Mouse (Mus musculus): ENCODE data around the gene Zfp398. TPM values are rescaled to one million over a fixed set of nuclear protein-coding genes. Genes with fewer than 3 reads are reported as not detected.
A peak's percentile ranks its signal among the peaks of the same experiment; 100 is the strongest.

Gene Zfp398
- 12.4 and 12.6 TPM in 2 replicates for polyA plus RNA-seq (2015; fragmentation: Nextera tagmentation; extraction: Ambion mirVana)

DNA sequence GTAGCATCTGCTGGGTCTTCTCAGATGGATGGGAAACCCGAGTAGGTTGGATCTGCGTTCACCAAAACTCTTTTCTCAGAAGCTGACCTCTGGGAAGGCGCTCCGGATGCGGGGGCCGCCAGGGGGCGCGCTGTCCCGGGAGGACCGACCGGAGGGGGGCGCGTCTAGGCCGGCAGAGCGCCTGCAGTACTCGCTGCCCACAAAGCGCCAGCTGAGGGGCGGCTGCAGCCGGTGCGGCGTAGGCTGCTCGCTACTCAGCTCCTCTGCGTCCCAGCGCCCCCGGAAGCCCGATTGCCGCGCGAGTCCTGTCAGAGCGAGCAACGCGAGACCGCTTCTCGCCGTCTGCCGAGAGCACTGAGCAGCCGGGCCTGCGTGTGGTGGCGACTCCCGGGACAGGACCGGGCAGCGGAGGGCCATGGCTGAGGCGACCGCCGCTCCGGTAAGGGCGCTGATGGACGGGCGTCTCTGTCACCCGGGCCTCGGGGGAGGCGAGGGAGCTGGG is at the start of gene Zfp398:
Gene Zfp398, plus strand, starts transcription at position 180 of the 502 bp plus-strand sequence.
- Histone ChIP-seq H3K4me3 (peak within 1 kb of the TSS; percentile 97), H3K27ac (peak within 1 kb of the TSS; percentile 92), H3K9ac (peak within 1 kb of the TSS; percentile 96), H3K27me3 (no peaks in the 10 kb centered on the region), H3K4me1 (peaks cover 15% of the 10 kb centered on the region; the same call in 1 of the 2 replicates), H3K9me3 (no peaks in the 10 kb centered on the region), H3K4me2 (replicated peaks) (peak within 1 kb of the TSS; percentile 78), H3K36me3 (peaks cover 7% of the 10 kb centered on the region)
- peak; percentile 96 for ATAC-seq (ENCODE audit: low FRiP score, low read depth)
- WGBS: under 1% methylated on average over 52 of the region's 52 CpGs

DNA sequence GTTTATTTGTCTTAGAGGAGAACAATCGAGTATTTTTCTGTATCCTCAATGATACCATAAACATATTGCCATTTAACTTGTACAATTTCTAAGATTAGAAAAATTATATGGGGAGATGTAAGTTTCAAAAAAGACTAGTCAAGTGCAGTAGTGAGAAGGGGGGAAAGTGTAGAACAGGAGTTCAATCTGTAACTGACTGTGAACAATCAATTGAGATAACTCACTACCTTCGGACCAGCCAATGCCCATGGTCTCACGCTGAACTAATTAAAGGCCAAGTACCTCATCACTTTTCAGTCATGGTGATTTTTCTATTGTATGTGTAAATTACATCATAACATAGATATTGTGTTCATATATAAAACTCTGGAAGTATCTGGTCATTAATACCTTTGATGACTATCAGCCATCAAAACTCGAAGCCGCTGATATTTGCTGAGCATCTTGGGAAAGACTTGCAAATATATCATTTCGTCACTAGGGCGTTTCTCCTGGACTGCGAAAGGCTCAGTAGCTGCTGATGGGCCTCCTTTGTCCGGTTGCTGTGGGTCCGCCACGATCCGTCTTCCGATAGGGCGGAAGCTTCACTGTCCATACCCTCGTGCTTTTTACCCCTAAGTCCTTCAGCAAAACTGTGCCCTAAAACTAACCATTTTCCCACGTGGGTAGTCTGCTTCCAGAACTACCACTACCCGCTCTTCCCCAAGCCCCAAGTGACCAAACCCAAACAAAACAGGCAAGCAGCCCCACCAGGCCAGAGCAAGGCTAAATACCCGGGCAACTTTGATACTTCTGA is 47.3 kb upstream of the Zfp398 start:
- Histone ChIP-seq H3K27ac (peak overlapping the region; percentile 92), H3K4me2 (replicated peaks) (peak overlapping the region; percentile 65), H3K9ac (peak overlapping the region; percentile 77), H3K36me3 (no peaks in the 10 kb centered on the region), H3K4me3 (peak overlapping the region; percentile 55), H3K9me3 (no peaks in the 10 kb centered on the region), H3K27me3 (no peaks in the 10 kb centered on the region), H3K4me1 (0 out of 2 replicates have a peak, but pooled peaks cover 5% of the 10 kb centered on the region)
- peak; percentile 94 for ATAC-seq (ENCODE audit: low FRiP score, low read depth)
- under 1% methylated on average over 18 of the region's 18 CpGs for WGBS

DNA sequence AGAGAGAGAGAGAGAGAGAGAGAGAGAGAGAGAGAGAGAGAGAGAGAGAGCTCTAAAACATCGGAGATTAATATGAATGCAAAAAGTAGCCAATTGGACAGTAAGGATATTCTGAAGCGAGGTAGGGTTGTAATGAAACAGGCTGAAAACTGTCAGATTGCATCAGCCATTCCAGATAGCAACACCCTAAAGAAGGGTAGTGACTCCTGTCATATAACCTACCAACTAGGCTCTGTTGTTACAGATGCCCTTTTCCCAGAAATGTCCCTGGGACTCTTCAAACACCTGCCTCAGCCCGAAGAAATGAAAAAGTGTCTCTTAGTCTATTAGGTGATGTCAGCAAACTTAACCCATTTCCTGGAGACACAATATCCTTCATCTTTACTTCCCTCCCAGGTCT is 46.6 kb upstream of the Zfp398 start:
- H3K4me3 ChIP-seq: peak overlapping the region; percentile 55
- H3K27me3 ChIP-seq: no peaks in the 10 kb centered on the region
- peak overlapping the region; percentile 92 for H3K27ac ChIP-seq
- no peak for ATAC-seq (ENCODE audit: low FRiP score, low read depth)
- 0 out of 2 replicates have a peak, but pooled peaks cover 5% of the 10 kb centered on the region for H3K4me1 ChIP-seq
- H3K4me2 ChIP-seq (replicated peaks): peak overlapping the region; percentile 65
- no peaks in the 10 kb centered on the region for H3K36me3 ChIP-seq
- peak overlapping the region; percentile 77 for H3K9ac ChIP-seq
- 46% methylated on average over 3 of the region's 3 CpGs for WGBS
- H3K9me3 ChIP-seq: no peaks in the 10 kb centered on the region

DNA sequence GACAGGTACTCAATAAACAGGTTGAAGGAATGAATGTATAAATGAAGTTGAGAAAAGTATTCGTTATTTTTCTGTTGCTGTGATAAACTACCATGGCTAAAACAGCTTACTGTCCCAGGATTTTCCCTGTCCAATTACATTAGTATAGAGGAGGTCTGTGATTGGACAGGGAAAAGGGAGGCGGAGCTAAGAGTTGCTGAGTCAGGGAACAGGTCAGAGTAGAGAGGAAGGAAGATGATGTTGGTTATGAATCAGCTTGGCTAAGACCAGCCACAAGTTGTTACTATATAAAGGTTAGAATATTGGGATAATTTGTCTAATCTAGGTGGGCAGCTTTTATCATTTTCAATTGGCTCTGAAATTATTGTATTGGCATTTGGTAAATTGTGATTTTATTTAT is 44.7 kb upstream of the Zfp398 start:
- WGBS: 51% methylated on average over 2 of the region's 2 CpGs
- H3K9me3 ChIP-seq: no peaks in the 10 kb centered on the region
- H3K27me3 ChIP-seq: no peaks in the 10 kb centered on the region
- H3K36me3 ChIP-seq: peaks cover 18% of the 10 kb centered on the region
- no peak overlapping the region for H3K27ac ChIP-seq
- H3K4me2 ChIP-seq (replicated peaks): no peak overlapping the region
- H3K4me1 ChIP-seq: 0 out of 2 replicates have a peak, but pooled peaks cover 5% of the 10 kb centered on the region
- no peak for ATAC-seq (ENCODE audit: low FRiP score, low read depth)
- H3K4me3 ChIP-seq: no peak overlapping the region
- H3K9ac ChIP-seq: no peak overlapping the region

DNA sequence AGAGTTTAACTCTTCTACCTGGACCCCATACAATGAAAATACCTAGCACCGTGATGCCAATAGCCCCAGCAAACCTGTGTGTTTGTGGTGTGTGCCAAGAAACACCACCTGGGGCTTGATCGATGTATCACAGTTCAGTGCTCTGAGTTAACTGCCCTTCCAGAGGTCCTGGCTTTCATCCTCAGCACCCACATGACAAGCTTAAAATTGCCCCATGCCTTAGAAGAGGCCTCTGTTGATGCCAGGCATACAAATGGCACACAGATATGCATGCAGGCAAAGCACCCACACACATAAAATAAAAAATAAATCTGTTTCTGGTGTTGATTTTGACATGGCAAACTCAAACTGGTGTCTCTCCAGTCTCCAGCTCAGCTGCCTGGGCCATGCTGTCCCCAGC is 42.9 kb upstream of the Zfp398 start:
- 86% methylated on average over 2 of the region's 2 CpGs for WGBS

DNA sequence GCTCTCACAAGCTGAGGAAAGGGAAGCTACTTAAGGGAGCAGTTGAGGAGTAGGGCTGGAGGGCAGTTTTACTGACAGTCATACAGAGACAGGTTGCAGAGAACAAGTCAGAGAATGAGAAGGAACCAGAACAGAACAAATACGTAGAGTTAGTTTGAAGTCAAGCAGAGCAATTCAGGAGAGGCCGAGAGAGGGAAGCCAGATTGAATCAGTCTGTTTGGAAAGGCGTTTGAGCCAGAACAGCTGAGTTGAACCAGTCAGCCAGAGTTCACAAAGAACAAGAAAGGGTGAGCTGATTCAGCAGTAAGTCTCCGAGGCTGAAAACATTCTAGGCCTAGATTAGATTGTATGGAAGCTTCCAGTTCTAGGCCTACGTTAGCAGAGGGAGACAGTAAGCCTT is 42.2 kb upstream of the Zfp398 start:
- Histone ChIP-seq H3K27me3 (no peaks in the 10 kb centered on the region), H3K27ac (no peak overlapping the region), H3K4me2 (replicated peaks) (no peak overlapping the region), H3K36me3 (peaks cover 41% of the 10 kb centered on the region), H3K4me1 (0 out of 2 replicates have a peak, but pooled peaks cover 5% of the 10 kb centered on the region), H3K9ac (no peak overlapping the region), H3K9me3 (no peaks in the 10 kb centered on the region), H3K4me3 (no peak overlapping the region)
- no peak for ATAC-seq (ENCODE audit: low FRiP score, low read depth)
- WGBS: 74% methylated on average over 5 of the region's 5 CpGs

More for the DNA sequence above, 42.9 kb upstream of the Zfp398 start:
- H3K9me3 ChIP-seq: no peaks in the 10 kb centered on the region
- no peak overlapping the region for H3K4me3 ChIP-seq
- H3K27ac ChIP-seq: no peak overlapping the region
- 0 out of 2 replicates have a peak, but pooled peaks cover 5% of the 10 kb centered on the region for H3K4me1 ChIP-seq
- no peaks in the 10 kb centered on the region for H3K27me3 ChIP-seq
- H3K36me3 ChIP-seq: peaks cover 34% of the 10 kb centered on the region
- H3K9ac ChIP-seq: no peak overlapping the region
- ATAC-seq (ENCODE audit: low FRiP score, low read depth): no peak
- no peak overlapping the region for H3K4me2 ChIP-seq (replicated peaks)

DNA sequence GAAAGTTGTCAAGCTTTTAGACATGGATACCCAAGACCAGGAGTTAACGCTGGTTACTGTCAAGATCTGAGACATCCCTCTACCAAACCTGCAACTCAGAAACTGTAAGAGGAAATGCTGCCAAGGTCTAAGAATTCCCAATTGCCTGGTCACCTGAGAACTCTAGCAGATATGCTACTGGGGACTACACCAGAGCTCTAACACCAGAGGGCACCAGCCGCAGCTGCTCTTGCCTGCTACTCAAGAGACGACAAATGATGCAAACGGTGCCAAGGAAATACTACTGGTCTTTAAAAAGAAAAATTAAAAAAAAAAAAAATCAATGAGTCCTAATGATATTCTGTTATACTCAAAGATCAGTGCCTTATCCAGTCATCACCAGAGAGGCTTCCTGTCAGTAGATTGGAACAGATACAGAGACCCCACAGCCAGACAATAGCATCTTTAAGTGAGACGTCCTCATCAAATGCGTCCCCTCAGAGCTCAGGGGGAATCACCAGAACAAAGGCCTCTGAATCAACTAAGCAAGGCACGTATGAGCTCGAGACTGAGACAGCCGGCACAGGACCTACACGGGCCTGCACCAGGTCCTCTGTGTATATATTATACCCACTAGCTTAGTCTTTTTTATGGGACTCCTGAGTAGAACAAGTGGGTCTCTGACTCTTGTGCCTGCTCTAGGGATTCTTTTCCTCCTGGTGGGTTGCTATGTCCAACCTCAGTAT is 41.2 kb upstream of the Zfp398 start:
- Histone ChIP-seq H3K4me3 (no peak overlapping the region), H3K4me2 (replicated peaks) (no peak overlapping the region), H3K27ac (no peak overlapping the region), H3K4me1 (no peaks in the 10 kb centered on the region), H3K9me3 (no peaks in the 10 kb centered on the region), H3K36me3 (peaks cover 51% of the 10 kb centered on the region), H3K27me3 (no peaks in the 10 kb centered on the region), H3K9ac (no peak overlapping the region)
- no peak for ATAC-seq (ENCODE audit: low FRiP score, low read depth)
- WGBS: 67% methylated on average over 10 of the region's 10 CpGs

DNA sequence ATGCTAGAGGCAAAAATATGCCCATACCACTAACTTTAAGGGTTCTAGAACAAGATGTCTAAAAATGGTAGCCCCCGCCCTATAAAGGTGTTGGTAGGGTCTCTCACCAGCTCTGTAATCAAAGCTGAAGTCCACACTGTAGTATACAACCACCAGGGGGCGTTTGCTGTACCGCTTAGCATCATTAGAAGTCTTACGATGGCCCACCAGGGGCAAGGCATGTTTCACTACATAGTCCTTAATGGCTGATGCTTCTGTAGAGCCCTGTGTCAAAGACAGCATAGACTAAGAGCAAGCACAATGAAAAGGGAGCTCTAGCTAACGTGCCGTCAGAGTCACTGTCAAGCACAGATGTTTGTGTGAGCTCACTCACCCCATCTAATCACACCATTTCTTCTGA is 36.4 kb upstream of the Zfp398 start:
- peak; percentile 75 for ATAC-seq (ENCODE audit: low FRiP score, low read depth)

DNA sequence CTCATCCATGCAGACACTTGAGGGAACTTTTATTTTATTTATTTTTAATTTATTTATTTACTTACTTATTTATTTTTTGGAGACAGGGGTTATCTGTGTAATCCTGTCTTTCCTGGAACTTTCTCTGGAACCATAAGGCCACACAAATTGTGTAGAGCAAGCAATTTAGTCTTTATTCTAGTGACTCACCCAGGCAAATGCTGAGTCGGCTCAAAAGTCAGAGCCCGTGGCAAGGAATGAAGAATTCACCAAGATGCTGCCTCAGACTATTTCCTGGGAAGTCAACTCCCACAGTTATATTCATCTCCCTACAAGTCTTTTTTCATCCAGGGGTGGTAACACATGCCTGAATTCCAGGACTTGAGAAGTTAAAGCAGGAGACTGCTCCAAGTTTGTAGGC is 29.9 kb upstream of the Zfp398 start:
- no peak for ATAC-seq (ENCODE audit: low FRiP score, low read depth)
- Histone ChIP-seq H3K4me2 (replicated peaks) (no peak overlapping the region), H3K4me1 (peaks cover 14% of the 10 kb centered on the region), H3K27ac (no peak overlapping the region), H3K9ac (no peak overlapping the region), H3K4me3 (no peak overlapping the region), H3K9me3 (no peaks in the 10 kb centered on the region), H3K36me3 (peaks cover 80% of the 10 kb centered on the region), H3K27me3 (no peaks in the 10 kb centered on the region)
- 81% methylated on average over 2 of the region's 2 CpGs for WGBS

More for the DNA sequence above, 36.4 kb upstream of the Zfp398 start:
- Histone ChIP-seq H3K9ac (no peak overlapping the region), H3K9me3 (no peaks in the 10 kb centered on the region), H3K4me3 (no peak overlapping the region), H3K27ac (no peak overlapping the region), H3K4me2 (replicated peaks) (no peak overlapping the region), H3K36me3 (peaks cover 98% of the 10 kb centered on the region), H3K27me3 (no peaks in the 10 kb centered on the region), H3K4me1 (no peaks in the 10 kb centered on the region)
- 57% methylated on average over 6 of the region's 6 CpGs for WGBS

DNA sequence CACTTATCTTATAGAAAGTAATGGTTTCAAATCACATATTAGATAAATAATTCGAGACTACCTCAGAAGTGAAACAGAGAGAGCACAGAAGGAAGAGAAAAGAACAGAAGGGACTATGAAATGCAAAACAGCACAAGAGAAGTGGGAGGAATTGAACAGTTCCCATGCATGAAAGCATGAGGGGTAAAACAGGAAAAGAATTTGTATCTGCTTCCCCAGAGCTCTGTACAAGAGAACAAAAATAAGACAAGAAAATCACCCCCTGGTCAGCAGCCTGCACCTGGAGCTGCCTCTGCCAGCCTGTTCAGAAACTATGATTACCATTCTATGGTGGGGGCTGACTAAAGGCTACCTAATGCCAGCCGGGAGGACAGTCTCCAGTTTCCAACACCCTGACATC is 28.0 kb upstream of the Zfp398 start:
- H3K4me2 ChIP-seq (replicated peaks): no peak overlapping the region
- no peaks in the 10 kb centered on the region for H3K27me3 ChIP-seq
- H3K9ac ChIP-seq: no peak overlapping the region
- no peak overlapping the region for H3K4me3 ChIP-seq
- H3K4me1 ChIP-seq: peaks cover 30% of the 10 kb centered on the region
- 87% methylated on average over 2 of the region's 2 CpGs for WGBS
- H3K9me3 ChIP-seq: no peaks in the 10 kb centered on the region
- H3K27ac ChIP-seq: no peak overlapping the region
- peaks cover 61% of the 10 kb centered on the region for H3K36me3 ChIP-seq
- ATAC-seq (ENCODE audit: low FRiP score, low read depth): no peak

DNA sequence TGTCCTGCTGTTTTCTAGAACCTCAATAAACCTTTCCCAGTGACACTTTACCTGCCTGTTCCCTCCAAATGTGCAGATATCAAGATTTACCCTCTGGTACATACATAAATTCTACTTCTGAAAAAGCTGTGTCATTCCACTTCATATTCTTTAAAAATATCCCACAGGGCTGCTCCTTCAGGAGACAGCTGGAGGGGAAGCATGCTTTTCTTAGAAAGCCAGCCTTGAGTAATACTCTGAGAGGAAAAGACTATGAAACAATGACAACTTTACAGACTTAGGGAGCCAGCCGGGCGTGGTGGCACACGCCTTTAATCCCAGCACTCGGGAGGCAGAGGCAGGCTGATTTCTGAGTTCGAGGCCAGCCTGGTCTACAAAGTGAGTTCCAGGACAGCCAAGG is 26.9 kb upstream of the Zfp398 start:
- Histone ChIP-seq H3K27ac (no peak overlapping the region), H3K4me3 (no peak overlapping the region), H3K36me3 (peaks cover 49% of the 10 kb centered on the region), H3K27me3 (no peaks in the 10 kb centered on the region), H3K4me1 (peaks cover 30% of the 10 kb centered on the region), H3K9me3 (no peaks in the 10 kb centered on the region), H3K4me2 (replicated peaks) (no peak overlapping the region), H3K9ac (no peak overlapping the region)
- ATAC-seq (ENCODE audit: low FRiP score, low read depth): no peak
- 92% methylated on average over 5 of the region's 5 CpGs for WGBS

DNA sequence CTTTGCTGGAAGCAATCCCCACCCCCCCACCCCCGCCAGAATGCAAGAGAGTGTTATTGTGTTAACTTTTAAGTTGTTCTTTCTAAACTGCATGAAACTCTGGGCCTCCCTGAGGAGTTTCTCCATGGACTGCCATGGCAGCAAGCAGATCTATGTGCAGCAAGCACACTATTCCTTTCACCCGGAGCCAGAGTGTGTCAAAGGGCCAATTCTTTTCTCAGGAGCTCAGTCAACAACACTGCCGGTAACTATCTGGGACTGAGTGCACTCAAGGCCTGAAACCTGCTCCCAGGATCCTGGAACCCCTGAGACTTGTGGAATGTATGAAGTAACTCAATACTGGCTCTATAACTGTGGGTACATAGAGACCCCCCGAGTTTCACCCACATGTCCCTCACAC is 26.4 kb upstream of the Zfp398 start:
- no peak for ATAC-seq (ENCODE audit: low FRiP score, low read depth)
- Histone ChIP-seq H3K9me3 (no peaks in the 10 kb centered on the region), H3K36me3 (peaks cover 44% of the 10 kb centered on the region), H3K4me2 (replicated peaks) (0 out of 2 replicates have a peak overlapping the region, but pooled peaks have one; percentile 3), H3K27ac (no peak overlapping the region), H3K27me3 (no peaks in the 10 kb centered on the region), H3K4me3 (no peak overlapping the region), H3K9ac (no peak overlapping the region), H3K4me1 (peaks cover 30% of the 10 kb centered on the region)
- WGBS: 75% methylated on average over 4 of the region's 4 CpGs
